Mouse (Mus musculus) intestine, postnatal 0 days (tissue): Measurements from ENCODE around the gene Jmjd7. TPM values are rescaled to one million over a fixed set of nuclear protein-coding genes. Genes with fewer than 3 reads are reported as not detected.

Experiments
- ATAC-seq: fragments of 200-750 bp; cut with Nextera tagmentation; 2 replicates; pipeline ENCODE4 v1.8.0; 2017; ENCODE audit warnings: mild to moderate bottlenecking, moderate TSS enrichment, moderate library complexity
- H3K27ac ChIP-seq: fragments of 300-500 bp; sonication (generic); 2 replicates; pipeline ENCODE4 v1.5.1; 2014; ENCODE audit warnings: mild to moderate bottlenecking, low read depth, low read length, moderate library complexity
- H3K27me3 ChIP-seq: fragments of 300-500 bp; sonication (generic); replicated peaks from 2 replicates; pipeline ENCODE4 v1.6.1; 2014; ENCODE audit warnings: low read length, mixed read lengths; ENCODE audit not compliant: control insufficient read depth, insufficient read depth
- H3K36me3 ChIP-seq: fragments of 300-500 bp; sonication (generic); 2 replicates; pipeline ENCODE4 v1.6.1; 2014; ENCODE audit warnings: mild to moderate bottlenecking, moderate library complexity; ENCODE audit not compliant: control insufficient read depth, insufficient read depth
- H3K4me1 ChIP-seq: fragments of 300-500 bp; sonication (generic); replicated peaks from 2 replicates; pipeline ENCODE4 v1.6.1; 2014; ENCODE audit warnings: antibody characterized with exemption, low read length, mixed read lengths; ENCODE audit not compliant: control insufficient read depth, insufficient read depth
- H3K4me2 ChIP-seq: fragments of 300-500 bp; sonication (generic); replicated peaks from 2 replicates; pipeline ENCODE4 v1.6.1; 2014; ENCODE audit warnings: low read depth, mild to moderate bottlenecking, moderate library complexity
- H3K4me3 ChIP-seq: fragments of 300-500 bp; sonication (generic); 2 replicates; pipeline ENCODE4 v1.5.1; 2014; ENCODE audit warnings: low read depth, low read length
- H3K9ac ChIP-seq: fragments of 300-500 bp; sonication (generic); 2 replicates; pipeline ENCODE4 v1.6.1; 2014; ENCODE audit warnings: mild to moderate bottlenecking, low read depth, low read length
- H3K9me3 ChIP-seq: fragments of 300-500 bp; sonication (generic); 2 replicates; pipeline ENCODE4 v1.6.1; 2016; ENCODE audit warnings: mixed run types; ENCODE audit not compliant: control insufficient read depth
- CTCF ChIP-seq: sonication (generic); IDR thresholded peaks from 2 replicates; pipeline ENCODE4 v1.5.1; 2016; ENCODE audit warnings: low read depth, mild to moderate bottlenecking, control low read depth, antibody characterized with exemption, moderate library complexity
- WGBS: fragments of 180-500 bp; shearing (Covaris S2); extraction: QIAGEN DNeasy Blood & Tissue Kit; methylation state at CpG from one replicate; pipeline ENCODE4 v1.1.7; 2014; 5-methylcytosine and 5-hydroxymethylcytosine counted together
- polyA plus RNA-seq: library from polyadenylated mRNA; unstranded; fragments of >200 nt; fragmentation: Nextera tagmentation; extraction: Ambion mirVana; gene quantifications from 2 replicates; pipeline ENCODE4 v1.2.1, GENCODE M21; 2015

The Jmjd7 gene
- polyA plus RNA-seq, 1 experiment from 2014 or later: 8.9 TPM

DNA sequence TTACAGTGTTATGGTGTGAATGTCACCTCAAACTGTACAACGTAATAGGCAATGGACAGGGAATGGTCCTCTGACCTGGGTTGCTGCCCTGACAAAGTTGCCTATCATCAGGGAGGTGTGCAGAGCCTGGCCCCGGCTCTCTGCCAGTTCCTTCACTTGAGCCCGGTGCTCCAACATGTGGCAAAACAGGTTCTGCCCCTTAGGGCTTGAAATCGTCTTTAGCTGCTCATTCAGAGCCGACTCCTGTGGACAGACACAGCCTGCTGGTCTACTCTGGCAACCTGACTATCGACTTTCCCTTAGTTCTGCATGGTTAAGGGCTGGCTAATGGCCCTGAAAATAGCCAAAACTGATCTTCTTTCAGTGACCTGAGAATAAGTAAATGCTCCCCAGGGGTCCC lies 32.9 kb downstream of the Jmjd7 start:
- no peak for TF ChIP-seq CTCF

DNA sequence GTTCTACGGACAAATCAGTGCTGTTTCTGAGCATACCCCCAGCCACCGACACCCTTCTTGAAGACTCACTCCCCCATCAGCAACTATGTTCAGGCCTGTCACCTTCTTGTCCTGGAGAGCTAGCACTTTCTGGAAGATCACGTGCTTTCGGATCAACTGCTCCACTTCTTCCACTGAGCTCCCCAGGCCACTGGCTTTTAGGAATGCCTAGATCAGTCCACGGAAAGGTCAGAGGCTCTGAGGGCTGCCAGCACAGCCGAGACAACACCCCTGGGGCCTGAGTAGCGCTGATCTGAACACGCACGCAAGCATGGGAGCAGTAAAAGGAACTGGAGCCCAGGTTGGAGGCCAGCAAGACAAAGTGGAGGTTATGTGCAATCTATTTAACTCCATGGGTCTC lies 33.4 kb downstream of the Jmjd7 start:
- Histone ChIP-seq H3K27me3 (no peaks in the 10 kb centered on the region), H3K9ac (no peak overlapping the region), H3K27ac (no peak overlapping the region), H3K4me3 (no peak overlapping the region), H3K4me2 (no peak overlapping the region), H3K4me1 (no peaks in the 10 kb centered on the region), H3K9me3 (no peaks in the 10 kb centered on the region), H3K36me3 (no peaks in the 10 kb centered on the region)
- 80% methylated on average over 9 of the region's 9 CpGs for WGBS
- ATAC-seq: no peak
- TF ChIP-seq CTCF: no peak

More for the DNA sequence above, 32.9 kb downstream of the Jmjd7 start:
- H3K9ac ChIP-seq: no peak overlapping the region
- ATAC-seq: no peak
- no peaks in the 10 kb centered on the region for H3K4me1 ChIP-seq
- H3K4me2 ChIP-seq: no peak overlapping the region
- H3K36me3 ChIP-seq: no peaks in the 10 kb centered on the region
- 50% methylated on average over 6 of the region's 6 CpGs for WGBS
- H3K4me3 ChIP-seq: no peak overlapping the region
- H3K27ac ChIP-seq: no peak overlapping the region
- H3K27me3 ChIP-seq: no peaks in the 10 kb centered on the region
- no peaks in the 10 kb centered on the region for H3K9me3 ChIP-seq

DNA sequence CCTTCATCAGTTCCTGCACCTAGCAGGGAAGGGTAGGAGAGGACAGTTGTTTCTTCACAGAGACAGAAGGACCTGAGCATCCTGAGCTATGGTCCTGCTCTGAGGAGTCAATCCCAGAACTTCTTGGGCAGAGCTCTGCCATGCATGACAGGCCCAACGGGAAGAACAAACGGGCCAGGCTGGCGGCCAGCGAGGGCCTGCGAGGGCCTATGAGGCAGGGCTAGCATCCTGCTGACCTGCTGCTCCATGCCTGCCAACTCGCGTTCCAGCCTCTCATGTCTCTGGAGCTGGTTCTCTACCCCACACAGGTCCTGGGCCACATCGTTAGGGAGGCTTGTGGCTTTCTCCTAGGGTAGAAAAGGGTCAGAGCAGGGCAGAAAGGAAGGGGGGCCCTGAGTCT lies 35.0 kb downstream of the Jmjd7 start:
- WGBS: 82% methylated on average over 8 of the region's 8 CpGs
- ATAC-seq: no peak
- Histone ChIP-seq H3K27me3 (no peaks in the 10 kb centered on the region), H3K4me1 (no peaks in the 10 kb centered on the region), H3K27ac (no peak overlapping the region), H3K9me3 (no peaks in the 10 kb centered on the region), H3K9ac (no peak overlapping the region), H3K4me3 (no peak overlapping the region), H3K36me3 (no peaks in the 10 kb centered on the region), H3K4me2 (no peak overlapping the region)
- TF ChIP-seq CTCF: no peak

DNA sequence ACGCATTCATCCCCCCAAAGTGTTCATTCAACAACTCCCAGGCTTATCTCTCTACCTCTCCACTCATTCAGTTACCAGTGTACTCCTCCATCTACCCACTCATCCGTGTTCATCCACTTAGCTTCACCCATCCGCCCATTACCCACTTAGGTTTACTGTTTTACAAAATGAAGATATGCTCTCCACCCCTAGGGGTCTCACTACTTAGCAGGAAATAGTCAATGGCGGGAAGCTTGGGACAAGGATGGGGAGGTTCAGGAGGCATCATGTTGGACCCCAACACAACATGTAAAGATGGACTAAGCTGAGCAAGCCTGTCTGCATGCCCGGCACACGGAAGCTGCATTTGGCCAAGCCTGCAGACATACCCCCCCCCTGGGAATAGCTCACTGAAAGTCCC lies 37.4 kb downstream of the Jmjd7 start:
- WGBS: 78% methylated on average over 6 of the region's 6 CpGs
- Histone ChIP-seq H3K9ac (no peak overlapping the region), H3K36me3 (no peaks in the 10 kb centered on the region), H3K9me3 (no peaks in the 10 kb centered on the region), H3K4me1 (no peaks in the 10 kb centered on the region; the same call in 1 of the 2 replicates), H3K27me3 (no peaks in the 10 kb centered on the region), H3K27ac (no peak overlapping the region), H3K4me2 (no peak overlapping the region), H3K4me3 (no peak overlapping the region)
- TF ChIP-seq CTCF: peak; percentile 49
- ATAC-seq: no peak

DNA sequence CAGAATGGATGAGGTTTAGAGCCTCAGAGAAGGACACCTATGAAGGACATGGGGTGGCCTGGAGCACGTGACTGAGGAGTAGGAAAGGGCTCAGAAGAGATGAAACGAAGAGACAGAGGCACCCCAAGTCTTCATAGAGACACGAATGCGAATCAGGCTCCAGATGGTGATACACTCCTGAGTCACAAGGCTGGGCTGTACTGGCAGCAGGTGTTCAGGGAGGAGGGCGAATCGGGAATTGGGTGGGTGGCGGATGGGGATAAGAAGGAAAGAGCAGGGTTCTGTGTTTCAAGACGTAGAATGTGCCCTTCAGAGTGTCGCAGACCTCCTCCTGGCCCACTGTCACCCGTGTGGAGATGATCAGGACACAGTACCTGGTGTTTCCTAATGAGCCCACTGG lies 38.0 kb downstream of the Jmjd7 start:
- H3K36me3 ChIP-seq: no peaks in the 10 kb centered on the region
- H3K4me3 ChIP-seq: no peak overlapping the region
- no peak for ATAC-seq
- no peak for TF ChIP-seq CTCF
- 85% methylated on average over 10 of the region's 10 CpGs for WGBS
- H3K27me3 ChIP-seq: no peaks in the 10 kb centered on the region
- H3K9ac ChIP-seq: no peak overlapping the region
- H3K27ac ChIP-seq: no peak overlapping the region
- H3K4me1 ChIP-seq: no peaks in the 10 kb centered on the region; the same call in 1 of the 2 replicates
- no peak overlapping the region for H3K4me2 ChIP-seq
- H3K9me3 ChIP-seq: no peaks in the 10 kb centered on the region

DNA sequence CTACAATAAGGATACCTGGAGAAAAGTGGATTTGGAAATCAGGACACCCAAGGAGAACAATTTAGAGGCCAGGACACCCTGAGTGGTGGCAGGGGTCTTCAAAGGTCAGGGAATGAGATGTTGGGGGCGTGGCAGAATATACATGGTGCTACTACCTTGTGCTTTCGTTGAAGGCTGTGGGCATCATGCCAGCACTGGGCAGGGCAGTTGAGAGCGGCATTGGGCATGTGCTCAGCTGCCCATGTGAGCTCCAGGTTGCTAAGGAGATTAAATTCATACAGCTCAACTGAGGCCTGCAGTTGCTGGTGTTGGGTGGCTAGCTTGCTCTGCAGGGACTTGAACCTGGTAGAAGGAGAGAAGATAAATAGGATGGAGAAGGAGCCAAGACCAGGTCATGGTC lies 38.9 kb downstream of the Jmjd7 start:
- Histone ChIP-seq H3K36me3 (no peaks in the 10 kb centered on the region), H3K9me3 (no peaks in the 10 kb centered on the region), H3K4me3 (no peak overlapping the region), H3K27me3 (no peaks in the 10 kb centered on the region), H3K4me2 (no peak overlapping the region), H3K9ac (no peak overlapping the region), H3K27ac (no peak overlapping the region), H3K4me1 (no peaks in the 10 kb centered on the region; the same call in 1 of the 2 replicates)
- WGBS: 68% methylated on average over 3 of the region's 3 CpGs
- TF ChIP-seq CTCF: no peak
- no peak for ATAC-seq
